Mouse (Mus musculus) myocyte (in vitro differentiated cells): ENCODE results near the gene St6gal2. TPM values are rescaled to one million over a fixed set of nuclear protein-coding genes. Genes with fewer than 3 reads are reported as not detected.

ENCODE experiments used
- H3K27me3 ChIP-seq: one replicate; pipeline ENCODE4 v1.6.1; 2011; ENCODE audit not compliant: control insufficient read depth, insufficient read depth, insufficient read length
- H3K36me3 ChIP-seq: one replicate; pipeline ENCODE4 v1.6.1; 2011; ENCODE audit not compliant: control insufficient read depth, insufficient read depth
- H3K4me2 ChIP-seq: one replicate; pipeline ENCODE4 v1.6.1; 2011; ENCODE audit warnings: low read depth, control low read depth
- H3K4me3 ChIP-seq: one replicate; pipeline ENCODE4 v1.5.1; 2011; ENCODE audit warnings: mild to moderate bottlenecking, control low read depth, moderate library complexity
- H3K79me2 ChIP-seq: one replicate; pipeline ENCODE4 v1.6.1; 2011; ENCODE audit not compliant: control insufficient read depth, insufficient read depth
- H3ac ChIP-seq: one replicate; pipeline ENCODE4 v1.6.1; 2011; ENCODE audit not compliant: control insufficient read depth, insufficient read length
- CEBPB ChIP-seq: IDR thresholded peaks from 2 replicates; pipeline ENCODE4 v1.6.1; 2011; ENCODE audit warnings: mild to moderate bottlenecking, moderate library complexity; ENCODE audit not compliant: poor library complexity, insufficient read depth, severe bottlenecking
- E2F4 ChIP-seq: IDR thresholded peaks from one replicate; pipeline ENCODE4 v1.6.1; 2011; ENCODE audit warnings: mild to moderate bottlenecking, control low read depth, moderate library complexity; ENCODE audit not compliant: insufficient read depth
- MAX ChIP-seq: IDR thresholded peaks from one replicate; pipeline ENCODE4 v1.6.1; 2011; ENCODE audit warnings: low read depth, mild to moderate bottlenecking, control low read depth
- MYOD1 ChIP-seq, 3 experiments: IDR thresholded peaks; one replicate each; pipeline ENCODE4 v1.6.1; 2011; ENCODE audit warnings: control low read depth in 2 of 3, low read depth in 2 of 3, mild to moderate bottlenecking in 2 of 3, moderate library complexity in 1 of 3; ENCODE audit not compliant: insufficient read length in 2 of 3, control insufficient read depth in 1 of 3
- MYOG ChIP-seq, 3 experiments: IDR thresholded peaks; one replicate each; pipeline ENCODE4 v1.6.1; 2011; ENCODE audit warnings: control low read depth in 2 of 3, low read depth in 2 of 3, mild to moderate bottlenecking in 2 of 3; ENCODE audit not compliant: insufficient read length in 2 of 3, control insufficient read depth in 1 of 3, insufficient read depth in 1 of 3
- POLR2A ChIP-seq: IDR thresholded peaks from one replicate; pipeline ENCODE4 v1.6.1; 2011; ENCODE audit warnings: low read depth, mild to moderate bottlenecking, control low read depth, moderate library complexity; ENCODE audit not compliant: insufficient read length
- POLR2AphosphoS2 ChIP-seq: IDR thresholded peaks from one replicate; pipeline ENCODE4 v1.6.1; 2011; ENCODE audit warnings: low read depth, control low read depth; ENCODE audit not compliant: insufficient read length
- REST ChIP-seq: IDR thresholded peaks from one replicate; pipeline ENCODE4 v1.6.1; 2011; ENCODE audit warnings: mild to moderate bottlenecking, control low read depth, moderate library complexity; ENCODE audit not compliant: insufficient read depth, insufficient read length
- SRF ChIP-seq: IDR thresholded peaks from one replicate; pipeline ENCODE4 v1.6.1; 2011; ENCODE audit warnings: low read depth; ENCODE audit not compliant: control insufficient read depth, insufficient read length
- TCF12 ChIP-seq: IDR thresholded peaks from one replicate; pipeline ENCODE4 v1.6.1; 2011; ENCODE audit warnings: mild to moderate bottlenecking, control low read depth; ENCODE audit not compliant: poor library complexity, insufficient read depth, severe bottlenecking
- TCF3 ChIP-seq: IDR thresholded peaks from one replicate; pipeline ENCODE4 v1.6.1; 2011; ENCODE audit warnings: low read depth, control low read depth; ENCODE audit not compliant: insufficient read length
- USF1 ChIP-seq: IDR thresholded peaks from one replicate; pipeline ENCODE4 v1.6.1; 2011; ENCODE audit warnings: low read depth, mild to moderate bottlenecking, control low read depth, moderate library complexity
- polyA plus RNA-seq: library from polyadenylated mRNA; unstranded; fragments of >200 nt; fragmentation: generic; extraction: Trizol; gene quantifications from one replicate; pipeline ENCODE4 v1.2.1, GENCODE M21; 2012; ENCODE audit warnings: missing spikeins

St6gal2 gene
- polyA plus RNA-seq, 1 experiment = not detected

- no peak overlapping the region for H3K4me2 ChIP-seq
- no peaks in the 10 kb centered on the region for H3K27me3 ChIP-seq
- no peaks in the 10 kb centered on the region for H3K36me3 ChIP-seq
- H3ac ChIP-seq = no peak overlapping the region
- no peak overlapping the region for H3K4me3 ChIP-seq
- H3K79me2 ChIP-seq = no peaks in the 10 kb centered on the region
- TF ChIP-seq SRF (no peak), POLR2AphosphoS2 (no peak), E2F4 (no peak), TCF3 (no peak), MYOD1 (IDR thresholded peaks at IDR 0.05; ENCODE audit: control insufficient read depth in 1 of 3, insufficient read length in 2 of 3, low read depth in 2 of 3) (no peak), MAX (no peak), REST (no peak), TCF12 (no peak), MYOG (IDR thresholded peaks at IDR 0.05; ENCODE audit: control insufficient read depth in 1 of 3, insufficient read depth in 1 of 3, insufficient read length in 2 of 3, low read depth in 2 of 3) (no peak), CEBPB (no peak), POLR2A (no peak), USF1 (no peak)
Observed at GRCm38 (mm10) chr17:55484108-55484870, 39.1 kb downstream of the St6gal2 start.

- no peak overlapping the region for H3ac ChIP-seq
- no peaks in the 10 kb centered on the region for H3K79me2 ChIP-seq
- H3K4me2 ChIP-seq = no peak overlapping the region
- no peaks in the 10 kb centered on the region for H3K27me3 ChIP-seq
- H3K4me3 ChIP-seq = no peak overlapping the region
- TF ChIP-seq CEBPB = no peak
- TF ChIP-seq USF1 = no peak
- no peak for TF ChIP-seq SRF
- no peak for TF ChIP-seq REST
- TF ChIP-seq TCF3 = no peak
- TF ChIP-seq MAX = no peak
- no peak for TF ChIP-seq TCF12
- TF ChIP-seq E2F4 = no peak
- no peak for TF ChIP-seq POLR2A
- TF ChIP-seq MYOD1 (IDR thresholded peaks at IDR 0.05; ENCODE audit: control insufficient read depth in 1 of 3, insufficient read length in 2 of 3, low read depth in 2 of 3) = no peak
- H3K36me3 ChIP-seq = no peaks in the 10 kb centered on the region
Observed at GRCm38 (mm10) chr17:55531872-55532271, 86.7 kb downstream of the St6gal2 start.

- Histone ChIP-seq H3K79me2 (no peaks in the 10 kb centered on the region), H3K27me3 (no peaks in the 10 kb centered on the region), H3ac (no peak overlapping the region), H3K36me3 (no peaks in the 10 kb centered on the region), H3K4me3 (no peak overlapping the region), H3K4me2 (no peak overlapping the region)
- no peak for TF ChIP-seq CEBPB
- no peak for TF ChIP-seq SRF
- no peak for TF ChIP-seq TCF3
- no peak for TF ChIP-seq REST
- no peak for TF ChIP-seq MAX
- TF ChIP-seq E2F4 = no peak
Observed at GRCm38 (mm10) chr17:55548476-55548875, 103.3 kb downstream of the St6gal2 start.

- no peaks in the 10 kb centered on the region for H3K79me2 ChIP-seq
- H3K4me2 ChIP-seq = no peak overlapping the region
- no peaks in the 10 kb centered on the region for H3K27me3 ChIP-seq
- H3K4me3 ChIP-seq = no peak overlapping the region
- no peak overlapping the region for H3ac ChIP-seq
- H3K36me3 ChIP-seq = no peaks in the 10 kb centered on the region
- TF ChIP-seq MYOG (IDR thresholded peaks at IDR 0.05; ENCODE audit: control insufficient read depth in 1 of 3, insufficient read depth in 1 of 3, insufficient read length in 2 of 3, low read depth in 2 of 3) (no peak), SRF (no peak), TCF3 (no peak), CEBPB (no peak), MYOD1 (IDR thresholded peaks at IDR 0.05; ENCODE audit: control insufficient read depth in 1 of 3, insufficient read length in 2 of 3, low read depth in 2 of 3) (no peak)
Observed at GRCm38 (mm10) chr17:55561774-55562173, 116.6 kb downstream of the St6gal2 start.

Other genes with a start within 250 kb of the St6gal2 start
- gene Vmn2r118, start 179.8 kb downstream of the St6gal2 start, polyA plus RNA-seq = not detected